Mouse (Mus musculus) gastrocnemius, adult 2 months (tissue): Measurements from ENCODE around the gene Alg5. TPM values are rescaled to one million over a fixed set of nuclear protein-coding genes. Genes with fewer than 3 reads are reported as not detected.

ENCODE experiments used
- DNase-seq: peaks from one replicate; pipeline ENCODE4 v3.0.0; 2022
- H3K27ac ChIP-seq: fragments of 200-600 bp; 2 replicates; pipeline ENCODE4 v1.8.1; 2022; ENCODE audit warnings: mild to moderate bottlenecking
- H3K4me3 ChIP-seq: fragments of 200-600 bp; 2 replicates; pipeline ENCODE4 v1.8.1; 2022; ENCODE audit warnings: mild to moderate bottlenecking, moderate library complexity
- CTCF ChIP-seq: fragments of 200-600 bp; IDR thresholded peaks from 2 replicates; pipeline ENCODE4 v1.8.1; 2022; ENCODE audit warnings: antibody characterized with exemption, mild to moderate bottlenecking, moderate library complexity
- intact Hi-C: fragments of 180-260 bp; cut with DNase I; formaldehyde crosslinking; loops from one replicate; pipeline ENCODE4 v1.15.1; 2025
- total RNA-seq, 2 experiments: library from RNA; stranded (reverse); gene quantifications; 2 replicates each; pipeline ENCODE4 v1.2.3; 2021

The Alg5 gene
- total RNA-seq, 2 experiments from 2014 or later = 7.4 TPM

GRCm38 (mm10) chr3:54775989-54776631 lies 40.8 kb downstream of the Alg5 start:
- Histone ChIP-seq H3K27ac (no peak overlapping the region), H3K4me3 (no peak overlapping the region)
- no peak for TF ChIP-seq CTCF
- intact Hi-C loops = no loop called here
- DNase-seq = no peak

GRCm38 (mm10) chr3:54790601-54791000 lies 55.3 kb downstream of the Alg5 start:
- no peak overlapping the region for H3K27ac ChIP-seq
- no peak for DNase-seq
- H3K4me3 ChIP-seq = no peak overlapping the region
- intact Hi-C loops = no loop called here
- no peak for TF ChIP-seq CTCF

GRCm38 (mm10) chr3:54791822-54792677 lies 56.7 kb downstream of the Alg5 start:
- H3K4me3 ChIP-seq = no peak overlapping the region
- intact Hi-C loops = no loop called here
- H3K27ac ChIP-seq = no peak overlapping the region
- TF ChIP-seq CTCF = no peak
- no peak for DNase-seq

DNA sequence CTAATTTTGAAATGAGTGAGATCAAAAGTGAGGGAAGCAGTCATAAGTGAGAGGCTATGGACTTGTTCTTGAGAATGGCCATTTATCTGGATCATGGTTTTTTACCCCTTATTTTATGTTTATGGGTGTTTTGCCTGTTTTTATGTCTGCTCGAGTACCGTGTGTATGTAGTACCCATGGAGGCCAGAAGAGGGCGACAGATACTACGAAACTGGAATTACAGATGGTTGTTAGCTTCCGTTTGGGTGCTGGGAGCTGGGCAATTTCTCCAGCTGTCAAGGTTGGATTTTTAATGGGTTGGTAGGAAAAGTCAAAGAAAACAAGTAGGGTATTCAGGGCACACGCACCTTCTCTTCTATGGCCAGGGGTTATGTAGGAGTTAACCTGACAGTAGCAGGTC lies 58.4 kb downstream of the Alg5 start:
- no peak overlapping the region for H3K27ac ChIP-seq
- no peak overlapping the region for H3K4me3 ChIP-seq
- TF ChIP-seq CTCF = peak; percentile 28; the same call in 1 of the 2 replicates
- intact Hi-C loops = no loop called here
- no peak for DNase-seq

DNA sequence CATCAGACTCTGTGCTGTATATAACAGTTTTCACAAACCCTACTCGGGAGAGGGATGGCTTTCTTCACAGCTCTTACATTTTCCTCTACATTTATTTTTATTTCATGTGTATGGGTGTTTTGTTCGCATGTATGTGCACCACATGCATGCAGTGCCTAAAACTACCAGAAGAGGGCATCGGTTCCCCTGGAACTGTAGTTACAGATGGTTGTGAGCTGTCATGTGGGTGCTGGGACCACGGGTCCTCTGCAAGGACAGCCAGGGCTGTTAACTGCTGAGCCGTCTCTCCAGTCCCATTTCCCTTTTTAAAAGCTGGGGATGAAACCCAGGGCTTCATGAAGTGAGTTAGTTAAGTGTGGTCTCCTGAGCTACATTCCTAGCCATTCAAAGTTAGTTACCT lies 60.0 kb downstream of the Alg5 start:
- DNase-seq = no peak
- intact Hi-C loops = no loop called here
- no peak overlapping the region for H3K4me3 ChIP-seq
- TF ChIP-seq CTCF = no peak
- H3K27ac ChIP-seq = no peak overlapping the region

DNA sequence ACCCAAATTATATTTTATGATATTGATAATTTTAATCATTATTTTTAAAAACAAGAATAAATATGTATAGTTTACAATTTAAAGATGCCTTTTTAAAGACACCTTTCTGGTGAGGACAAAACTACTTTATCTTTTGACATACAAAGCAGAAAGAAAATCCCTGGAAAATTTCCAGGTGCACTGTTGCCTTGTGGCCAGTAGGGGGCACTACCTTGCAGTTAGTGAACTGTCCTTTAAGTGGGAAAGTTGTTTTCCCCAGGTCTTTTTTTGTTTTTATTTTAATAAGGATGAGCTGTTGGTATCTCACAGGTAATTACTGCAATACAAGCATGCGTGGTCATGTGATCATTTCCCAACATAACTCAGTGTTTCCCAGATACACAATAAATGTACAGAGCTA lies 60.5 kb downstream of the Alg5 start:
- DNase-seq = no peak
- intact Hi-C loops = no loop called here
- peak; percentile 71 for TF ChIP-seq CTCF
- H3K27ac ChIP-seq = no peak overlapping the region
- no peak overlapping the region for H3K4me3 ChIP-seq

- Histone ChIP-seq H3K27ac (no peak overlapping the region), H3K4me3 (no peak overlapping the region)
- intact Hi-C loops = no loop called here
- TF ChIP-seq CTCF = peak; percentile 51
- peak; percentile 36 for DNase-seq
Observed at GRCm38 (mm10) chr3:54797211-54797610, 61.9 kb downstream of the Alg5 start.

Other genes starting within 250 kb of the Alg5 start
- 10 to 100 TPM in 1 of 2 experiments, 1 to 10 TPM in 1; 9.5 to 13.3 TPM for gene Supt20, start 42.7 kb upstream of the Alg5 start, total RNA-seq
- not detected for gene Gm21958, start 21.2 kb upstream of the Alg5 start, total RNA-seq
- 10 to 100 TPM; 10.8 to 14.1 TPM for gene Exosc8, start 146 bp upstream of the Alg5 start, total RNA-seq
- gene Smad9, start 20.0 kb downstream of the Alg5 start, total RNA-seq = under 1 TPM; 0.20 to 0.26 TPM
- gene Rfxap, start 72.3 kb downstream of the Alg5 start, total RNA-seq = 10 to 100 TPM; 26.4 to 30.7 TPM
- not detected for gene Sertm1, start 180.3 kb downstream of the Alg5 start, total RNA-seq